Mouse (Mus musculus) embryonic facial prominence, embryonic 11.5 days (tissue): ENCODE data around the gene Trhde. TPM values are rescaled to one million over a fixed set of nuclear protein-coding genes. Genes with fewer than 3 reads are reported as not detected.
A peak's percentile ranks its signal among the peaks of the same experiment; 100 is the strongest.

Source experiments
- ATAC-seq: fragments of 200-750 bp; cut with Nextera tagmentation; replicated peaks from 2 replicates; pipeline ENCODE4 v1.8.0; 2017; ENCODE audit warnings: low read depth; ENCODE audit not compliant: insufficient number of reproducible peaks, low FRiP score, low TSS enrichment
- DNase-seq: peaks from one replicate; pipeline ENCODE4 v3.0.0-alpha.2; 2015; ENCODE audit warnings: low spot score
- H3K27ac ChIP-seq: fragments of 300-500 bp; sonication (generic); replicated peaks from 2 replicates; pipeline ENCODE4 v1.5.1; 2014; ENCODE audit warnings: mild to moderate bottlenecking, low read depth, low read length, control low read depth
- H3K27me3 ChIP-seq: fragments of 300-500 bp; sonication (generic); 2 replicates; pipeline ENCODE4 v1.6.1; 2014; ENCODE audit warnings: mild to moderate bottlenecking, low read length, moderate library complexity, mixed read lengths; ENCODE audit not compliant: control insufficient read depth, insufficient read depth
- H3K36me3 ChIP-seq: fragments of 300-500 bp; sonication (generic); replicated peaks from 2 replicates; pipeline ENCODE4 v1.6.1; 2014; ENCODE audit warnings: low read depth, mild to moderate bottlenecking, low read length, moderate library complexity, mixed read lengths; ENCODE audit not compliant: control insufficient read depth, insufficient read depth
- H3K4me1 ChIP-seq: fragments of 300-500 bp; sonication (generic); 2 replicates; pipeline ENCODE4 v1.6.1; 2014; ENCODE audit warnings: low read length, mixed read lengths; ENCODE audit not compliant: control insufficient read depth, insufficient read depth
- H3K4me2 ChIP-seq: fragments of 300-500 bp; sonication (generic); 2 replicates; pipeline ENCODE4 v1.6.1; 2014; ENCODE audit warnings: low read depth, mild to moderate bottlenecking, control low read depth, low read length, moderate library complexity
- H3K4me3 ChIP-seq: fragments of 300-500 bp; sonication (generic); 2 replicates; pipeline ENCODE4 v1.5.1; 2014; ENCODE audit warnings: low read depth, low read length, control low read depth
- H3K9ac ChIP-seq: fragments of 300-500 bp; sonication (generic); replicated peaks from 2 replicates; pipeline ENCODE4 v1.6.1; 2014; ENCODE audit warnings: mild to moderate bottlenecking, control low read depth, low read length
- H3K9me3 ChIP-seq: fragments of 300-500 bp; sonication (generic); replicated peaks from 2 replicates; pipeline ENCODE4 v1.6.1; 2016; ENCODE audit warnings: mild to moderate bottlenecking, low read length, inconsistent platforms, mixed read lengths; ENCODE audit not compliant: control insufficient read depth
- WGBS: fragments of 180-500 bp; shearing (Covaris S2); extraction: QIAGEN DNeasy Blood & Tissue Kit; methylation state at CpG from one replicate; pipeline ENCODE4 v1.1.7; 2014; 5-methylcytosine and 5-hydroxymethylcytosine counted together
- polyA plus RNA-seq: library from polyadenylated mRNA; unstranded; fragments of >200 nt; fragmentation: Nextera tagmentation; extraction: Ambion mirVana; gene quantifications from 2 replicates; pipeline ENCODE4 v1.2.1, GENCODE M21; 2014

Gene Trhde
- polyA plus RNA-seq, 1 experiment from 2014 or later = 1.8 TPM

DNA sequence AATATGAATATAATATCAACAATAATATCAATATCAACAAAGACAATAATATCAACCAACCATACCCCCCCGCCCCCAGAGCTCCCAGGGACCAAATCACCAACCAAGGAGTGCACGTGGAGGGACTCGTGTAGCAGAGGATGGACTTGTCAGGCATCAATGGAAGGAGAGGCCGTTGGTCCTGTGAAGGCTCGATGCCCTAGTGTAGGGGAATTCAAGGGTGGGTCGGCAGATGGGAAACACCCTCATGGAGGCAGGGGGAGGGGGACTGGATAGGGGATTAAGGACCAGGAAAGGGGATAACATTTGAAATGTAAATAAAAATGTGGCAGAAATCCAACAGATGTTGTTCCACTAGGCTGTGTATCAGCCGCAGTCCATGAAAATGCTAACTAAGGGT lies 40.0 kb downstream of the Trhde start:
- no peak for ATAC-seq

GRCm38 (mm10) chr10:114759240-114759639 lies 42.9 kb downstream of the Trhde start:
- no peaks in the 10 kb centered on the region for H3K9me3 ChIP-seq
- 54% methylated on average over 3 of the region's 3 CpGs for WGBS
- no peak overlapping the region for H3K9ac ChIP-seq
- H3K4me1 ChIP-seq = no peaks in the 10 kb centered on the region
- DNase-seq (no peak), ATAC-seq (no peak)
- no peak overlapping the region for H3K27ac ChIP-seq
- H3K36me3 ChIP-seq = no peaks in the 10 kb centered on the region
- H3K27me3 ChIP-seq = no peaks in the 10 kb centered on the region
- no peak overlapping the region for H3K4me3 ChIP-seq
- no peak overlapping the region for H3K4me2 ChIP-seq

More for the DNA sequence above, 40.0 kb downstream of the Trhde start:
- H3K9ac ChIP-seq = no peak overlapping the region
- whole genome bisulfite sequencing = 90% methylated on average over 7 of the region's 7 CpGs
- H3K4me1 ChIP-seq = no peaks in the 10 kb centered on the region
- H3K4me2 ChIP-seq = no peak overlapping the region
- H3K9me3 ChIP-seq = no peaks in the 10 kb centered on the region
- DNase-seq = no peak
- H3K27me3 ChIP-seq = no peaks in the 10 kb centered on the region
- H3K27ac ChIP-seq = no peak overlapping the region
- no peaks in the 10 kb centered on the region for H3K36me3 ChIP-seq
- no peak overlapping the region for H3K4me3 ChIP-seq

- Histone ChIP-seq H3K4me2 (no peak overlapping the region), H3K4me3 (no peak overlapping the region), H3K4me1 (no peaks in the 10 kb centered on the region), H3K9me3 (no peaks in the 10 kb centered on the region), H3K27ac (no peak overlapping the region), H3K9ac (no peak overlapping the region), H3K36me3 (no peaks in the 10 kb centered on the region), H3K27me3 (no peaks in the 10 kb centered on the region)
- ATAC-seq = no peak
- 89% methylated on average over 9 of the region's 9 CpGs for WGBS
- no peak for DNase-seq
Measured at GRCm38 (mm10) chr10:114758614-114759013, 43.5 kb downstream of the Trhde start.

- Histone ChIP-seq H3K27ac (no peak overlapping the region), H3K9me3 (no peaks in the 10 kb centered on the region), H3K4me2 (no peak overlapping the region), H3K27me3 (no peaks in the 10 kb centered on the region), H3K4me1 (no peaks in the 10 kb centered on the region), H3K9ac (no peak overlapping the region), H3K36me3 (no peaks in the 10 kb centered on the region), H3K4me3 (no peak overlapping the region)
- 53% methylated on average over 15 of the region's 15 CpGs for WGBS
- DNase-seq (peak; percentile 8), ATAC-seq (no peak)
Measured at GRCm38 (mm10) chr10:114742755-114743705, 59.1 kb downstream of the Trhde start.

DNA sequence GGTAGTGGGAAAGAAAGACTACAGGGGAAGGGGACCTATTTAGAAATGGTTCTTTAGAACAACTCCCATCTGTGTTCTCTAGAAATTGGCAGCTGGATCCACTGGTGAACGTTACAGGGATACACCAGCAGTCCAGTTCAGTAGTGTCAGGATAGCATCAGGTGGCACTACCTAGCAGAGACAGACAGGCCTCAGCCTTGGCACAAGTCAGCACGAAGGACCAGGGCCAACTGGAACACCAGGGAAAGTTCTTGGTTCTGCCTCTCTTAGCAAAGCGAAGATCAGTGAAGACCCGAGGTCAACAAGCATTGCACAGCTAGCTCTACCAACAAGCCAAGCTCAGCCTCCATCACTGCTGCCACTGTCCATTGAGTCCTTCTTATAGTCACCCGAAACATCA lies 62.2 kb downstream of the Trhde start:
- H3K9ac ChIP-seq = no peak overlapping the region
- no peaks in the 10 kb centered on the region for H3K27me3 ChIP-seq
- H3K36me3 ChIP-seq = no peaks in the 10 kb centered on the region
- DNase-seq (no peak), ATAC-seq (no peak)
- no peaks in the 10 kb centered on the region for H3K9me3 ChIP-seq
- no peak overlapping the region for H3K4me2 ChIP-seq
- H3K4me3 ChIP-seq = no peak overlapping the region
- H3K27ac ChIP-seq = no peak overlapping the region
- 94% methylated on average over 5 of the region's 5 CpGs for WGBS
- no peaks in the 10 kb centered on the region for H3K4me1 ChIP-seq

DNA sequence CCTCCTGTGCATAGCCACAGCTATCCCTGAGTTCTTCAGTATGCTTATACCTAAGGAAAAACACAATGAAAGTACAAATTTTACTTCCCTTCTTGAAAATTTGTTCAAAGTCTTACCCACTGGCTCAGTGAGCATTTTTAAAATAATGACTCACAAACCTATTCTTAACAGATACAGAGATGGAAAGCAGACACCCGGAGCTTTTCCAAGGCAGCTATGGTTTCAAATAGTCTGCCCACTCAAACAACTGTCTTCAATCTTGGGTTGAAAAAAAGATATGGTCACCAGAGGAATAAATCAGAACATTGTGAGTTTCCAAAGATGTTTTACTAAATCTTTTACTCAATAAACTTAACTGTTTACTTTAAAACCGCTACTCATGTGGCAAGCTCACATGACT lies 64.5 kb downstream of the Trhde start:
- Histone ChIP-seq H3K9ac (no peak overlapping the region), H3K36me3 (no peaks in the 10 kb centered on the region), H3K4me1 (no peaks in the 10 kb centered on the region), H3K27ac (no peak overlapping the region), H3K4me2 (no peak overlapping the region), H3K9me3 (no peaks in the 10 kb centered on the region), H3K27me3 (no peaks in the 10 kb centered on the region), H3K4me3 (no peak overlapping the region)
- 88% methylated on average over 2 of the region's 2 CpGs for whole genome bisulfite sequencing
- no peak for DNase-seq
- ATAC-seq = no peak

DNA sequence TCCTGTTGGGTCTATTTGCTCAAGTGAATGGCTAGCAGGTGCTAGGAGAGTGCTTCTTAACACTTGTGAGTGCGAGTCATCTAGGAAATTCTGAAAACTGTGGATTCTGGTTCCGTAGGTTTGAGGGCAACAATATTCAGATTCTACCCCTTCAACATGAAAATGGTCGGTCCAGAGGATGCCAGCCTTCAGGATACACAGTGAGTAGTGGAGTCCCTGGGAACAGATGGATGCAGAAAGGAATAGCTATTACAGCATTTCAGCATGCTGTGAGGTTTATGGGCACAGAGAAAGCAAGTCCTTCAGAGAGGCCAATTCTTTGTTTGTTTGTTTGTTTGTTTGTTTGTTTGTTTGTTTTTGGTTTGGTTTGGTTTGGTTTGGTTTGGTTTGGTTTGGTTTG lies 65.7 kb downstream of the Trhde start:
- no peak for DNase-seq
- H3K27ac ChIP-seq = no peak overlapping the region
- WGBS = 87% methylated on average over 3 of the region's 3 CpGs

DNA sequence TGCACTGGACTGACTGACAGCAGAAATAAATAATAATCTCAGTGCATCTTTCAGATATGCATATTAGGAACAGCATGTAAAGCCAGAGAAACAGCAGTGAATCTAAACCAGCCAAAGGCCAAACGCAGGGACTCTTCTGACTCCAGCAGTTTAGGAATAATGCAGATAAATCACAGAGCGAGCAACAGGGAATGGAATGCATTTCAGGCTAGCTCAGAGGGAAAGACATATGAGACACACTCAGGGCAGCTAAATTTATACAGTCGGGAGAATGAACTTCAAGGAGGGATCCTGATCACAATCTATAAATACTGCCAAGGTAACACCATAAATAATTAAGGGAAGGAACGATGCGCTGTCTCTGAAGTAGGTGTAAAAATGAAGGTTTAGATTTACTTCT lies 66.4 kb downstream of the Trhde start:
- Histone ChIP-seq H3K9me3 (no peaks in the 10 kb centered on the region), H3K27me3 (no peaks in the 10 kb centered on the region), H3K4me2 (no peak overlapping the region), H3K27ac (no peak overlapping the region), H3K4me1 (no peaks in the 10 kb centered on the region), H3K4me3 (no peak overlapping the region), H3K36me3 (no peaks in the 10 kb centered on the region), H3K9ac (no peak overlapping the region)
- DNase-seq (no peak), ATAC-seq (no peak)
- 77% methylated on average over 5 of the region's 5 CpGs for WGBS

More for the DNA sequence above, 65.7 kb downstream of the Trhde start:
- ATAC-seq = no peak
- Histone ChIP-seq H3K36me3 (no peaks in the 10 kb centered on the region), H3K9ac (no peak overlapping the region), H3K4me2 (no peak overlapping the region), H3K9me3 (no peaks in the 10 kb centered on the region), H3K4me1 (no peaks in the 10 kb centered on the region), H3K27me3 (no peaks in the 10 kb centered on the region), H3K4me3 (no peak overlapping the region)
